Mouse (Mus musculus) stomach, postnatal 0 days (tissue): ENCODE data around the gene Ptpn13. TPM values are rescaled to one million over a fixed set of nuclear protein-coding genes. Genes with fewer than 3 reads are reported as not detected.

ENCODE experiments used
- ATAC-seq: fragments of 200-750 bp; cut with Nextera tagmentation; 2 replicates; pipeline ENCODE4 v1.8.0; 2017; ENCODE audit not compliant: low FRiP score, low TSS enrichment
- DNase-seq: peaks from one replicate; pipeline ENCODE4 v3.0.0-alpha.2; 2016; ENCODE audit warnings: low spot score
- H3K27ac ChIP-seq: fragments of 300-500 bp; sonication (generic); replicated peaks from 2 replicates; pipeline ENCODE4 v1.5.1; 2014; ENCODE audit warnings: mild to moderate bottlenecking, control low read depth
- H3K27me3 ChIP-seq: fragments of 300-500 bp; sonication (generic); 2 replicates; pipeline ENCODE4 v1.6.1; 2014; ENCODE audit warnings: low read length; ENCODE audit not compliant: control insufficient read depth, insufficient read depth
- H3K36me3 ChIP-seq: fragments of 300-500 bp; sonication (generic); 2 replicates; pipeline ENCODE4 v1.6.1; 2014; ENCODE audit warnings: low read length, mixed read lengths; ENCODE audit not compliant: control insufficient read depth, insufficient read depth
- H3K4me1 ChIP-seq: fragments of 300-500 bp; sonication (generic); replicated peaks from 2 replicates; pipeline ENCODE4 v1.6.1; 2014; ENCODE audit warnings: antibody characterized with exemption; ENCODE audit not compliant: control insufficient read depth, insufficient read depth
- H3K4me2 ChIP-seq: fragments of 300-500 bp; sonication (generic); replicated peaks from 2 replicates; pipeline ENCODE4 v1.6.1; 2014; ENCODE audit warnings: low read depth, mild to moderate bottlenecking, control low read depth, moderate library complexity
- H3K4me3 ChIP-seq: fragments of 300-500 bp; sonication (generic); 2 replicates; pipeline ENCODE4 v1.5.1; 2014; ENCODE audit warnings: low read depth, low read length, control low read depth
- H3K9ac ChIP-seq: fragments of 300-500 bp; sonication (generic); 2 replicates; pipeline ENCODE4 v1.6.1; 2014; ENCODE audit warnings: mild to moderate bottlenecking, low read length, control low read depth, mixed read lengths
- H3K9me3 ChIP-seq: fragments of 300-500 bp; sonication (generic); 2 replicates; pipeline ENCODE4 v1.6.1; 2016; ENCODE audit warnings: low read length; ENCODE audit not compliant: control insufficient read depth
- CTCF ChIP-seq: IDR thresholded peaks from 2 replicates; pipeline ENCODE4 v1.5.1; 2016; ENCODE audit warnings: antibody characterized with exemption, low read depth, mild to moderate bottlenecking, moderate library complexity
- EP300 ChIP-seq: optimal IDR thresholded peaks from 2 replicates; pipeline ENCODE3; 2016; ENCODE audit warnings: antibody characterized with exemption
- WGBS: fragments of 180-500 bp; shearing (Covaris S2); extraction: QIAGEN DNeasy Blood & Tissue Kit; methylation state at CpG from one replicate; pipeline ENCODE4 v1.1.7; 2014; 5-methylcytosine and 5-hydroxymethylcytosine counted together
- polyA plus RNA-seq: library from polyadenylated mRNA; unstranded; fragments of >200 nt; fragmentation: Nextera tagmentation; extraction: Ambion mirVana; gene quantifications from 2 replicates; pipeline ENCODE4 v1.2.1, GENCODE M21; 2015

The Ptpn13 gene
- polyA plus RNA-seq, 1 experiment from 2014 or later, result 7.6 TPM

DNA sequence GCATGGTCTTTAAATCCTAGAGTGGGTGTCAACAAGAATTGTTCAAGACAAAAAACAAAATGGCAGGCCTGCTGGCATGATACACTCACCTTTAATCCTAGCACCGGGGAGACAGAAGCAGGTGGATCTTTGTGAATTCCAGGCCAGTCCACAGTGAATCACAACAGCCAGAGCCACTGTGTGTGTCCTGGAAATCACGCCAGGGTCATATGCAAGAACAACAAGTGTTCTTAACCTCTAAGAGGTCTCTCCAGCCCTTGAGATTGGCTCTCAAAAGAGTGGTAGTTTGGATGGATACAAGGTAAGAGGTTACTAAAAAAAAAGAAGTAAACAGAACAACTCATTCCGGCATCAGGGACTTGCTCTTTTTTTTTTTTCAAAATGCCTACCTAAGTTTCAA, 222.3 kb downstream of the Ptpn13 start:
- Histone ChIP-seq H3K9ac (no peak overlapping the region), H3K4me3 (no peak overlapping the region), H3K27ac (no peak overlapping the region), H3K4me2 (no peak overlapping the region), H3K9me3 (no peaks in the 10 kb centered on the region), H3K27me3 (no peaks in the 10 kb centered on the region), H3K36me3 (no peaks in the 10 kb centered on the region), H3K4me1 (no peaks in the 10 kb centered on the region)
- TF ChIP-seq EP300 (no peak), CTCF (no peak)
- WGBS, result 81% methylated on average over 3 of the region's 3 CpGs
- ATAC-seq, result no peak
- no peak for DNase-seq

Other genes with a start within 250 kb of the Ptpn13 start
- gene Mapk10, start 213.9 kb upstream of the Ptpn13 start, polyA plus RNA-seq, result 2.2 TPM in 2 replicates
- 30.7 and 31.8 TPM in 2 replicates for gene Slc10a6, start 204.2 kb downstream of the Ptpn13 start, polyA plus RNA-seq
- 0.34 and 0.35 TPM in 2 replicates for gene 1700016H13Rik, start 230.8 kb downstream of the Ptpn13 start, polyA plus RNA-seq